Mouse (Mus musculus): ENCODE results near the gene Usp37.
"Not testable (repeated sequence)": the region's sequence is repeated elsewhere in the genome, so short reads cannot be mapped to it uniquely, and the experiment has no call there.

The Usp37 gene

GRCm38 (mm10) chr1:74544184-74544583 is at the start of gene Usp37:
Usp37 (minus strand) TSS chr1:74544284.
- no peak for DNase-seq (ENCODE audit: low spot score in 2 of 2)

GRCm38 (mm10) chr1:74587773-74588445 is 43.8 kb upstream of the Usp37 start, which contains the start of the genes Zfp142 and Bcs1l:
Zfp142 (minus strand) TSS chr1:74588246.
Bcs1l (plus strand) TSS chr1:74588289.
- peak; percentile 98 for DNase-seq (ENCODE audit: low spot score in 2 of 2)

GRCm38 (mm10) chr1:74587233-74587772 is 43.2 kb upstream of the Usp37 start:
- no peak for DNase-seq (ENCODE audit: low spot score in 2 of 2)

- no peak for DNase-seq (ENCODE audit: low spot score in 2 of 2)
Observed at GRCm38 (mm10) chr1:74584616-74585398, 40.7 kb upstream of the Usp37 start.

- DNase-seq (ENCODE audit: low spot score in 2 of 2): no peak
Observed at GRCm38 (mm10) chr1:74582621-74583020, 38.5 kb upstream of the Usp37 start.

- DNase-seq (ENCODE audit: low spot score in 2 of 2): no peak
Observed at GRCm38 (mm10) chr1:74569739-74570719, 25.9 kb upstream of the Usp37 start.

GRCm38 (mm10) chr1:74565834-74566233 is 21.8 kb upstream of the Usp37 start:
- DNase-seq (ENCODE audit: low spot score in 2 of 2): no peak

GRCm38 (mm10) chr1:74559061-74559460 is 15.0 kb upstream of the Usp37 start:
- no peak for DNase-seq (ENCODE audit: low spot score in 2 of 2)

GRCm38 (mm10) chr1:74542451-74542961 is 1.6 kb downstream of the Usp37 start, which contains the start of gene Plcd4:
Plcd4 (plus strand) TSS chr1:74542888.
- DNase-seq (ENCODE audit: low spot score in 2 of 2): no peak

GRCm38 (mm10) chr1:74538650-74539049 is 5.4 kb downstream of the Usp37 start:
- no peak for DNase-seq (ENCODE audit: low spot score in 2 of 2)

GRCm38 (mm10) chr1:74528589-74528988 is 15.5 kb downstream of the Usp37 start:
- DNase-seq (ENCODE audit: low spot score in 2 of 2): no peak

- no peak for DNase-seq (ENCODE audit: low spot score in 2 of 2)
Observed at GRCm38 (mm10) chr1:74524746-74525145, 19.3 kb downstream of the Usp37 start.

GRCm38 (mm10) chr1:74519875-74520274 is 24.2 kb downstream of the Usp37 start:
- DNase-seq (ENCODE audit: low spot score in 2 of 2): no peak

- DNase-seq (ENCODE audit: low spot score in 2 of 2): not testable (repeated sequence)
Observed at GRCm38 (mm10) chr1:74512999-74513398, 31.1 kb downstream of the Usp37 start.

GRCm38 (mm10) chr1:74511306-74511705 is 32.8 kb downstream of the Usp37 start:
- DNase-seq (ENCODE audit: low spot score in 2 of 2): no peak

GRCm38 (mm10) chr1:74507780-74508179 is 36.3 kb downstream of the Usp37 start:
- no peak for DNase-seq (ENCODE audit: low spot score in 2 of 2)

GRCm38 (mm10) chr1:74506471-74506881 is 37.6 kb downstream of the Usp37 start:
- no peak for DNase-seq (ENCODE audit: low spot score in 2 of 2)

GRCm38 (mm10) chr1:74505721-74506464 is 38.2 kb downstream of the Usp37 start, which contains the start of gene Cnot9:
Cnot9 (plus strand) TSS chr1:74506058.
- DNase-seq (ENCODE audit: low spot score in 2 of 2): peak; percentile 100

- no peak for DNase-seq (ENCODE audit: low spot score in 2 of 2)
Observed at GRCm38 (mm10) chr1:74505393-74505720, 38.7 kb downstream of the Usp37 start.

- DNase-seq (ENCODE audit: low spot score in 2 of 2): no peak
Observed at GRCm38 (mm10) chr1:74501106-74501505, 43.0 kb downstream of the Usp37 start.

- DNase-seq (ENCODE audit: low spot score in 2 of 2): no peak
Observed at GRCm38 (mm10) chr1:74485792-74486191, 58.3 kb downstream of the Usp37 start.

All from thymus, postnatal 10 days (tissue).